Mouse (Mus musculus) midbrain, postnatal 0 days (tissue): ENCODE results near the gene Nedd8. TPM values are rescaled to one million over a fixed set of nuclear protein-coding genes. Genes with fewer than 3 reads are reported as not detected.

ENCODE experiments used
- ATAC-seq: fragments of 200-750 bp; cut with Nextera tagmentation; 2 replicates; pipeline ENCODE4 v1.8.0; 2017; ENCODE audit warnings: moderate number of reproducible peaks, mild to moderate bottlenecking, moderate TSS enrichment, moderate library complexity; ENCODE audit not compliant: low FRiP score
- DNase-seq: peaks from one replicate; pipeline ENCODE4 v3.0.0-alpha.2; 2015; ENCODE audit warnings: low spot score
- H3K27ac ChIP-seq: fragments of 300-500 bp; sonication (generic); 2 replicates; pipeline ENCODE4 v1.5.1; 2014; ENCODE audit warnings: low read depth, mild to moderate bottlenecking, low read length, mixed read lengths
- H3K27me3 ChIP-seq: fragments of 300-500 bp; sonication (generic); 2 replicates; pipeline ENCODE4 v1.6.1; 2014; ENCODE audit warnings: low read length, control low read depth, mixed read lengths; ENCODE audit not compliant: insufficient read depth
- H3K36me3 ChIP-seq: fragments of 300-500 bp; sonication (generic); 2 replicates; pipeline ENCODE4 v1.6.1; 2014; ENCODE audit warnings: low read length, control low read depth, mixed read lengths; ENCODE audit not compliant: insufficient read depth
- H3K4me1 ChIP-seq: fragments of 300-500 bp; sonication (generic); 2 replicates; pipeline ENCODE4 v1.6.1; 2014; ENCODE audit warnings: mild to moderate bottlenecking, control low read depth, antibody characterized with exemption, low read length, mixed read lengths; ENCODE audit not compliant: insufficient read depth
- H3K4me2 ChIP-seq: fragments of 300-500 bp; sonication (generic); 2 replicates; pipeline ENCODE4 v1.6.1; 2014; ENCODE audit warnings: low read depth, mild to moderate bottlenecking, low read length, mixed read lengths; ENCODE audit not compliant: poor library complexity, severe bottlenecking
- H3K4me3 ChIP-seq: fragments of 300-500 bp; sonication (generic); 2 replicates; pipeline ENCODE4 v1.5.1; 2014; ENCODE audit warnings: low read depth, mild to moderate bottlenecking, low read length, moderate library complexity
- H3K9ac ChIP-seq: fragments of 300-500 bp; sonication (generic); replicated peaks from 2 replicates; pipeline ENCODE4 v1.6.1; 2014; ENCODE audit warnings: mild to moderate bottlenecking, low read length, moderate library complexity, mixed read lengths; ENCODE audit not compliant: poor library complexity, severe bottlenecking
- H3K9me3 ChIP-seq: fragments of 300-500 bp; sonication (generic); 2 replicates; pipeline ENCODE4 v1.6.1; 2016; ENCODE audit warnings: low read length, control low read depth
- CTCF ChIP-seq: IDR thresholded peaks from 2 replicates; pipeline ENCODE4 v1.5.1; 2016; ENCODE audit warnings: antibody characterized with exemption, mild to moderate bottlenecking
- WGBS: fragments of 180-500 bp; shearing (Covaris S2); extraction: QIAGEN DNeasy Blood & Tissue Kit; methylation state at CpG from one replicate; pipeline ENCODE4 v1.1.7; 2014; 5-methylcytosine and 5-hydroxymethylcytosine counted together
- polyA plus RNA-seq: library from polyadenylated mRNA; unstranded; fragments of >200 nt; fragmentation: Nextera tagmentation; extraction: Ambion mirVana; gene quantifications from 2 replicates; pipeline ENCODE4 v1.2.1, GENCODE M21; 2015
- total RNA-seq: library from RNA; depleted of rRNA; stranded (reverse); fragments of >200 nt; gene quantifications from 2 replicates; pipeline ENCODE4 v1.2.3, GENCODE M21; 2014; rRNA removed

Gene Nedd8
- total RNA-seq, result 129 and 133 TPM in 2 replicates
- polyA plus RNA-seq, result 569 and 590 TPM in 2 replicates

GRCm38 (mm10) chr14:55671833-55672740 is at the start of gene Nedd8, which contains the start of gene Gmpr2:
TSS of gene Nedd8 (minus strand) at chr14:55672124.
TSS of gene Gmpr2 (plus strand) at chr14:55671941.
- H3K4me1 ChIP-seq, result no peaks in the 10 kb centered on the region; the same call in 1 of the 2 replicates
- WGBS, result 1% methylated on average over 38 of the region's 38 CpGs
- peak within 1 kb of the TSS; percentile 58 for H3K4me3 ChIP-seq
- H3K36me3 ChIP-seq, result peaks cover 13% of the 10 kb centered on the region; the same call in 1 of the 2 replicates
- H3K9me3 ChIP-seq, result no peaks in the 10 kb centered on the region
- TF ChIP-seq CTCF, result no peak
- DNase-seq, result peak; percentile 98
- peak within 1 kb of the TSS; percentile 90 for H3K9ac ChIP-seq
- peak within 1 kb of the TSS; percentile 94 for H3K27ac ChIP-seq
- peak; percentile 95 for ATAC-seq
- peak within 1 kb of the TSS; percentile 81 for H3K4me2 ChIP-seq
- H3K27me3 ChIP-seq, result no peaks in the 10 kb centered on the region

DNA sequence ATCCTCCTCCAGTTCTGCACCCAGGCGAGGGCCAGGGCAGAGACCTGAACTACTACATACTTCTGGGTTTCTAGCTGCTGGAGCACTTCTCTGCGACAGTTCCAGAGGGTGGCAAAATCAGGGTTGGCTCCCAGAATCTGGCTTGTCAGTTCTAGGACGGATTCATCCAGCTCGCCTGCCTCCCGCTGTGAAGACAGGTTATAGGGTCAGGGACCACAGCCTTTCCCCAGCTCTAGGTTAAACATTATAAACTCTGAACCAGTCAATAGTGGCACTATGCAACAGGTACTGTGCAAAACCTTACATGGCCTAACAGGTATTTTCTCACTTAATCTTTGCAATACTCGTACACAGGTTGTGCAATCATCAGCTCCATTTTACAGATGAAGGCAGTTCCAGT is 49.2 kb upstream of the Nedd8 start:
- Histone ChIP-seq H3K4me1 (peaks cover 5% of the 10 kb centered on the region; the same call in 1 of the 2 replicates), H3K27ac (peak overlapping the region; percentile 48), H3K4me3 (peak overlapping the region; percentile 45), H3K4me2 (peak overlapping the region; percentile 68), H3K36me3 (peaks cover 29% of the 10 kb centered on the region), H3K9ac (peak overlapping the region; percentile 55), H3K9me3 (no peaks in the 10 kb centered on the region), H3K27me3 (no peaks in the 10 kb centered on the region)
- 72% methylated on average over 6 of the region's 6 CpGs for WGBS
- no peak for TF ChIP-seq CTCF
- DNase-seq, result no peak
- ATAC-seq, result no peak

DNA sequence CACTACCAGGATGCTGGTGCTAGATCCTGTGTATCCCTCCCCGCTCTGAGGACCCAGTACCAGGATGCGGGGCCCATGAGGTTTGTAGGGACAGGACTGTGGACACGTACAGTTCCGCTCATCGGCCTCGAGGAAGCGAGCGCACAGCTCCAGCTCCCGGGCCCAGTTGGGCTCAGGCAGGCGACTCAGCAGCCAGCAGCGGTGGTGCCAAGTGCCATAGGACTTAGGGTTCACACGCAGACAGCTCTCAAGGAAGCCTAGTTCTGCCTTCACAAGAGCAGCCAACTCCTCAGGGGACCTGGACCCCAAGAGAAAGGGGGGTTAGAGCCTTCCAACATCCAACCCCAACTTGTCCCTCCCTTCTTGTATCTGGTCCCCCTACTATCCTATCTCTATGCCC is 48.7 kb upstream of the Nedd8 start:
- no peak overlapping the region for H3K9ac ChIP-seq
- TF ChIP-seq CTCF, result no peak
- 93% methylated on average over 12 of the region's 12 CpGs for WGBS
- no peaks in the 10 kb centered on the region for H3K27me3 ChIP-seq
- no peak overlapping the region for H3K4me2 ChIP-seq
- peaks cover 31% of the 10 kb centered on the region for H3K36me3 ChIP-seq
- H3K4me3 ChIP-seq, result no peak overlapping the region
- peaks cover 5% of the 10 kb centered on the region; the same call in 1 of the 2 replicates for H3K4me1 ChIP-seq
- no peak for ATAC-seq
- H3K9me3 ChIP-seq, result no peaks in the 10 kb centered on the region
- no peak overlapping the region for H3K27ac ChIP-seq
- no peak for DNase-seq

DNA sequence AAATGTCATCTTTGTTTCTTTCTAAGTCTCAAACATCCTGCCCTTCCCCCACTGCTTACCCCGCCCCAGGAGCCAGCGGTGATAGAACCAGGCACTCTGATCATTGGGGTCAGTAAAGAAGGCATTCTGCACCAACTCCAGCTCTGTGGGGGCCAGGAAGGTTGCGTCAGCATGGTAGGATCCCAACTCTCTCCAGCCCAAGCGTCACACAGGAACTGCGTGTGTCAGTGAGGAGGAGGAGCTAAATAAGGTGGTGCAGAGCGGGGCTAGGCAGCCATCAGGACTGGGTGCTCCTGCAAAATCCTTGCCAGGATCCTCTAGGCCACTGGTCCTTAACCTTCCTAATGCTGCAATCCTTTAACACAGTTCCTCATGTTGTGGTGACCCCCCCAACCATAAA is 47.8 kb upstream of the Nedd8 start:
- Histone ChIP-seq H3K4me2 (no peak overlapping the region), H3K9ac (no peak overlapping the region), H3K9me3 (no peaks in the 10 kb centered on the region), H3K4me1 (peaks cover 5% of the 10 kb centered on the region; the same call in 1 of the 2 replicates), H3K27me3 (no peaks in the 10 kb centered on the region), H3K4me3 (no peak overlapping the region), H3K36me3 (peaks cover 31% of the 10 kb centered on the region), H3K27ac (no peak overlapping the region)
- ATAC-seq (no peak), DNase-seq (no peak)
- TF ChIP-seq CTCF, result no peak
- 90% methylated on average over 6 of the region's 6 CpGs for WGBS

GRCm38 (mm10) chr14:55716884-55717283 is 45.0 kb upstream of the Nedd8 start:
- H3K27me3 ChIP-seq, result 0 out of 2 replicates have a peak, but pooled peaks cover 5% of the 10 kb centered on the region
- H3K4me1 ChIP-seq, result peaks cover 5% of the 10 kb centered on the region; the same call in 1 of the 2 replicates
- ATAC-seq, result no peak
- no peak for DNase-seq
- no peak overlapping the region for H3K27ac ChIP-seq
- no peak overlapping the region for H3K4me3 ChIP-seq
- no peak for TF ChIP-seq CTCF
- 83% methylated on average over 8 of the region's 8 CpGs for WGBS
- no peak overlapping the region for H3K4me2 ChIP-seq
- no peaks in the 10 kb centered on the region for H3K9me3 ChIP-seq
- no peak overlapping the region for H3K9ac ChIP-seq
- H3K36me3 ChIP-seq, result peaks cover 31% of the 10 kb centered on the region

- Histone ChIP-seq H3K4me2 (no peak overlapping the region), H3K9ac (no peak overlapping the region), H3K4me3 (no peak overlapping the region), H3K27ac (no peak overlapping the region), H3K4me1 (peaks cover 5% of the 10 kb centered on the region; the same call in 1 of the 2 replicates), H3K9me3 (no peaks in the 10 kb centered on the region), H3K36me3 (peaks cover 31% of the 10 kb centered on the region), H3K27me3 (0 out of 2 replicates have a peak, but pooled peaks cover 5% of the 10 kb centered on the region)
- DNase-seq, result no peak
- ATAC-seq, result no peak
- no peak for TF ChIP-seq CTCF
- 98% methylated on average over 6 of the region's 6 CpGs for WGBS
Measured at GRCm38 (mm10) chr14:55716271-55716670, 44.3 kb upstream of the Nedd8 start.
